Mouse (Mus musculus) CH12.LX (cell line): ENCODE measurements around the gene Rfxap.

Experiments
- CTCF ChIP-seq, 2 experiments: IDR thresholded peaks in 1 of 2; conservative IDR thresholded peaks in 1 of 2; 2 replicates each; pipeline ENCODE4 v1.5.1; 2011 to 2012; ENCODE audit warnings: low read depth in 2 of 2, low read length in 2 of 2, improper control_type of control experiment in 1 of 2, inconsistent platforms in 1 of 2, mild to moderate bottlenecking in 1 of 2, moderate library complexity in 1 of 2
- ELF1 ChIP-seq: IDR thresholded peaks from 2 replicates; pipeline ENCODE4 v1.6.1; 2014; ENCODE audit warnings: low read depth, mild to moderate bottlenecking, inconsistent platforms, low read length, improper control_type of control experiment
- IRF4 ChIP-seq: IDR thresholded peaks from 2 replicates; pipeline ENCODE4 v1.6.1; 2014; ENCODE audit warnings: low read depth, mild to moderate bottlenecking, inconsistent platforms, low read length, improper control_type of control experiment
- MAX ChIP-seq: IDR thresholded peaks from 2 replicates; pipeline ENCODE4 v1.6.1; 2011; ENCODE audit warnings: low read length, improper control_type of control experiment
- POLR2A ChIP-seq: IDR thresholded peaks from 2 replicates; pipeline ENCODE4 v1.6.1; 2011; ENCODE audit warnings: low read depth, mild to moderate bottlenecking, improper control_type of control experiment, low read length
- POLR2AphosphoS2 ChIP-seq: IDR thresholded peaks from 2 replicates; pipeline ENCODE4 v1.6.1; 2011; ENCODE audit warnings: low read depth, low read length, improper control_type of control experiment
- SIN3A ChIP-seq: IDR thresholded peaks from 2 replicates; pipeline ENCODE4 v1.6.1; 2012; ENCODE audit warnings: low read length, improper control_type of control experiment, inconsistent platforms
- SMC3 ChIP-seq: IDR thresholded peaks from 2 replicates; pipeline ENCODE4 v1.6.1; 2011; ENCODE audit warnings: low read depth, low read length, improper control_type of control experiment
- TCF12 ChIP-seq: IDR thresholded peaks from 2 replicates; pipeline ENCODE4 v1.6.1; 2014; ENCODE audit warnings: low read depth, mild to moderate bottlenecking, inconsistent platforms, low read length, improper control_type of control experiment
- USF1 ChIP-seq: IDR thresholded peaks from 2 replicates; pipeline ENCODE4 v1.6.1; 2014; ENCODE audit warnings: low read depth, mild to moderate bottlenecking, inconsistent platforms, low read length, improper control_type of control experiment
- ZC3H11A ChIP-seq: IDR thresholded peaks from 2 replicates; pipeline ENCODE4 v1.6.1; 2012; ENCODE audit warnings: low read depth, mild to moderate bottlenecking, inconsistent platforms, low read length, improper control_type of control experiment

- no peak for TF ChIP-seq TCF12
- no peak for TF ChIP-seq CTCF (conservative IDR thresholded peaks at IDR 0.05 in 1 of 2, IDR thresholded peaks at IDR 0.05 in 1 of 2; ENCODE audit: low read depth in 2 of 2, low read length in 2 of 2)
- no peak for TF ChIP-seq MAX
- TF ChIP-seq ZC3H11A = no peak
- no peak for TF ChIP-seq POLR2AphosphoS2
- TF ChIP-seq SIN3A = no peak
- TF ChIP-seq POLR2A = no peak
- TF ChIP-seq IRF4 = no peak
- no peak for TF ChIP-seq ELF1
- no peak for TF ChIP-seq SMC3
- TF ChIP-seq USF1 = no peak
Measured at GRCm38 (mm10) chr3:54769349-54770275, 38.0 kb downstream of the Rfxap start.
